Mouse (Mus musculus): ENCODE measurements around the gene 5830473C10Rik.
"Not testable (repeated sequence)": the region's sequence is repeated elsewhere in the genome, so short reads cannot be mapped to it uniquely, and the experiment has no call there.

The 5830473C10Rik gene

GRCm38 (mm10) chr5:90596155-90596554 lies 35.2 kb downstream of the 5830473C10Rik start:
- DNase-seq: no peak

DNA sequence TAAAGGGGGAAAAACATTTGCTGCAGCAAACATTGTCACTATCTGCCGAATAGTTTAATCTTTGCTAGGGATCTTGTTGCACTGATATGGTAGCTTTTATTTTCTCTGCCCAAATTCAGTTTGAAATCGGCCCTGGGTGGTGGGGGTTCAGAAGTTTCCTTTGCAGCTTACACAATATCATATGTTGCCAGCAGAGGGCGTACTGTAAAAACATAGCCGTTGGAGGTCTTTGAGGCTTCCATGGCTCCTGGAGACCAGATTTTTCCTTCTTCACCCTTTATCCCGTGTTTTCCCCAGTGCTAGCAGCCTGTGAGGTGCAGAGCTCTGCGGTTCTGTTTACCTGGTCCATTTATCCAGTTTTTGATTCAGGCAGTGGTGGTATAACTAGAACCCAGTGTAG lies 40.6 kb downstream of the 5830473C10Rik start:
- DNase-seq: no peak

DNA sequence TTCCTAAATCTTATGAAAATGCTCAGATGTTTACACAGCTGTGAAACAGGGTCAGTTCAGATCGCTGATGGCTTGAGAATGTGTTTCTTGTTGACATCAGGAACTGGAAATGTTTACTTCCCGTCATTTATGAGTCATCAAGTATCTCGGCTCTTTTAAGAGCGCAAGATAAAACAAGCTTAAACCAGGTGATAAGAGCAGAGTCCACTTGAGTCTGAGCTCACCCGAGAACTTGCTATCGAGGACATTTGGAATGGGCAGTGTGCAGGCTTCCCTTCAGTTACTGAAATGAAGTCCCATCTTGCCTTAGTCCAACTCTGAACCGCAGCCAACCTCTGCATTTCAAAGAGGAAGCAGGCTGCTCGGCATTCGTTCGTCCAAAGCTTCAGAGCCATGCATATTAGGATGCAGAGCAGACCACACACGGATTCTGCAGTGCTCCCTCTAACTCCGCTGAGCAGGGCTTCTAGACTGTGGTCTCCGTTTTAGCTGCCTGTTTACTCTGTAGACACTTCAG lies 42.6 kb downstream of the 5830473C10Rik start:
- DNase-seq: no peak

GRCm38 (mm10) chr5:90608906-90609305 lies 48.0 kb downstream of the 5830473C10Rik start:
- DNase-seq: no peak

DNA sequence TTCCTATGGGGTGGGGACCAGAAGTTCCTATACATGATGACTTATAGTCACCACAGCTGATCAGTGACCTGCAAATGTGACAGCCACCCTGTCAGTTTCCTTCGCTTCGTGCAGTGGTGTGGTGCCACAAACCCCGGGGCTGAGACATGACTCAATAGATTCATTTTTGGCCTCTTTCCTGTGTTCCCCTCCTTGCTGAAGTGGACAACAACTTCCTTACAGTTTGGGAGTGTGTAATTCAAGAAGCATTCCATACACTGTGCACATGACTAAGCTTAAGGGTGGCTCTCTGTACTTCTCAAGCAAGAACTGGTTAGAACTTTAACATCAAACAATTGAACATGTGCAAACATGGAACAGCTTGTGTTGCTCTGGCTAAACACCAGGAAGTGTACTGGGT lies 50.5 kb downstream of the 5830473C10Rik start:
- no peak for DNase-seq

DNA sequence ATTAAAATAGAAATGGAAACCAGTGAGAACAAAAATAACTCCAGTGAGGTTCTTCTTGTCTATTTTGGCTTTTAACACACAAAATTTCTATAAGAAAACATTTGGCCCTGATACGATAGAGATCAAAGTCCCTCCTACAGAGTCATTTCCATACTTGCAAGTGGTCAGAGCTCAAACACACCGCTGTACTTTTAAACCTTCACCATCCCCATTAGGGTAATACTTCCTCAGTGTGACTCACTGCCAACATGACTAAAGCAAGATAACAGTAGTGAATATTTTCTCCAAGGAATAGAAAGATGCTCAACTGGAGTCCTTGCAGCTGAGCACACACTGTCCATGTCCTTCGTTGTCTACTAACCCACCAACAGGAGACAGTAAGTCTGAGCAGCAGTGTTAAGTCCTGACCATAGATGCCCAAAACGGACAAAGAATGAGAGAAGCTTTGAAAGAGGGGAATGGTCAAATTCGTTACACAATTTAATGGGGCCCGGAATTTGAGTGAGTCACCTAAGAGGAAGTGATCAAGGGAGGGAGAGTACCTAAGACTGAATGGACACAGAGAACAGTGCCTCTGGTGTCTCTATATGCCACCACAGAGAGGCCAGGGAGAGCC lies 51.2 kb downstream of the 5830473C10Rik start:
- DNase-seq: no peak

DNA sequence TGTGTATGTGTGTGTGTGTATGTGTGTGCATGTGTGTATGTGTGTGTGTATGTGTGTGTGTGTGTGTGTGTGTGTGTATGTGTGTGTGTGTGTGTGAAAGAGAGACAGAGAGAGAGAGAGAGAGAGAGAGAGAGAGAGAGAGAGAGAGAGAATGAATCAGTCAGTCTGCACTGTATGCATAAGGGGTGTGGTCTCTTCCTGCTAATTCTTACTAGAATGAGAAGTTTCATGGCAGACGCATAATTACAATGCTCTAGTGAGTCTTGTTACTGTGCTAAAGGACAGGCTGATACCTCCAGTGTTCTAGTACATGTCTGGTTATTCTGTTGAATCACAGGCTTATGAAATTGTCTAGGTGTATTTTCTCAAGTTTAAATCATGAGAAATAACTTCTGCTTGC lies 51.8 kb downstream of the 5830473C10Rik start:
- DNase-seq: not testable (repeated sequence)

DNA sequence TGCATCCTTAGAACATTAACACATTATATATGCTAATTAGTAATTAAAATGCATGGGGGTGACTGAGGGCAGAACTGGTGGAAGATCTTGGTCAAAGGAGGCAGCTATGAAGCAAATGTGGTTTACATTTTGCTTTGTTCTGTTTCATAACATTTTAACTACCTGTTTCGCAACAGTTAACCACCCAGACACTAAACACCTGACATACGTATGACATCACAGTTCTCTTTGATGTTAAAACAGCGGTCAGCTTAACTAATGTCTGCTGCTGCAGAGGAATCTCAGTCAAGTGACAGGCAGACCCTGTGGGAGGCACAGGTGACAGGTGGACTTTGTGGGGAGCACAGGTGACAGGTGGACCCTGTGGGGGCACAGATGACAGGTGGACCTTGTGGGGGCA lies 57.0 kb downstream of the 5830473C10Rik start:
- no peak for DNase-seq

- DNase-seq: no peak
Measured at GRCm38 (mm10) chr5:90621316-90621715, 60.4 kb downstream of the 5830473C10Rik start.

GRCm38 (mm10) chr5:90621726-90622125 lies 60.8 kb downstream of the 5830473C10Rik start:
- no peak for DNase-seq

- DNase-seq: no peak
Measured at GRCm38 (mm10) chr5:90623209-90623608, 62.3 kb downstream of the 5830473C10Rik start.

DNA sequence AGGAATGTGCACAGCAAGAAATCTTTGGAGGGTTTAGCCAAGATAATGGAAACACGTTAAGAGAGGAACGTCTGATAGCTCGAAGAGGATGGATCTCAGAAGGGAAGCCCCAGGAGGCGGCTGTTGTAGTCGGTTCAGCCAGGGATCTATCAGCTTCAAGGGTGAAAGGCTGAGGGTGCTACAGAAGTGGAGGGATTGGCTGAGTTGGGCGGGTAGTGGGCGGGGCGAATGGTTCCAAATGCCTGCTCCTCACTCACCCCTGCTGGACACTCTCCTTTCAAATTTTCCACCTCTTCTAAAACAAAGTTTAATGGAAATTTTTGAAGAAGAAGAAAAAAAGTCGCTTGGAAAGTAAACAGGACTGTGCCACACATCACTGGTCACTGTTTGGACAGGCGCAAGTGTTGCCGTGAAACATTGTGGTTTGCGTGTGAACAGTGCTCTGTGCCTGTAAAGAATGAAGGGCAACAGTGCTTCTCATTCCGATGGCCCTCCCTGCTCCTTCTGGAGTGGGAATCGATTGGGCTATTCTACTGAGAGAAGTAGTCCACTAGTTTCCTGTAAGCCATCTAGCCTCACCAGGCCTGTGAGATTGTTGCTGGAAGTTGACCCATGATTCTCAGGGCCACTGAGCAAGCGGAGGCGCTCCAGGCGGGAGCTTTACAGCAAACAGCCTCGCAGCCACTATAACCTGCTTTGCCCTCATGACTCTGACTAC lies 64.0 kb downstream of the 5830473C10Rik start:
- no peak for DNase-seq

- no peak for DNase-seq
Measured at GRCm38 (mm10) chr5:90627423-90627822, 66.5 kb downstream of the 5830473C10Rik start.

DNA sequence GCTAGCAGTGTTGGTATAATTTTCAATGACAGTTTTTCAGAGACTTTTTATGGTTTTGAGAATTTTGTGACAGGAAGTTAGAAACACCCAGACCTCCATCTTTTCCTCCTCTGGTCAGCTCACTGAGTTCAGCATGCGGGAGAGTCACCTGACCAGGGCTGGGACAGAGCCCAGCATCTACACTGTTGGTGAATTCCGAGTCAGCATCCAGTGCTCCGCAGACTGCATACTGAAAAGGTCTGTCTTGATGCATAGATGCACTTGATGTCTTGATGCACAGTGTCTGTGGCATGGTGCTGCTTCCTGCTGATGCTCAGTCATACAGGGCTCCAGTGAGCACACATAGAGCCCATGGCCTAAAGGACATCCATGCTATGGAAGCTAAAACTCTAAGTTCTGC lies 67.1 kb downstream of the 5830473C10Rik start:
- no peak for DNase-seq

DNA sequence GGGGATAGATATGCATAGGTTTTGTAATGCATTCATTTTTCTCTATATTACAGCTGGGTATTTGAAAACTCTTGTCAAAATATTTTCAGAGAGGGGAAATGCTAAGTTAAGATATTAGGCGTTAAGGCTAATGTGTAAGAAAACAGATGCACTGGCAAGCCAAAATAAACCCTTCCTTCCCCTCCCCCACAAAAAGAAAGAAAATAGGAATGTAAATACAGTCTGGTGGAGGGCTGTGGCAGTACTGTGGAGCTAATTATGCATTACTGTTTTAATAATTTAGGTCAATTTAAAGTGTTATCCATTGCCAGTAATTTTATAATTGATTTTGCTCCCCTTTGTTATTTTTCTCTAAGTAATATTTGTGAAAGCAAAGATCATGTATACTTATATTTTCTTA lies 67.6 kb downstream of the 5830473C10Rik start:
- DNase-seq: no peak

GRCm38 (mm10) chr5:90634885-90635284 lies 74.0 kb downstream of the 5830473C10Rik start:
- no peak for DNase-seq

- DNase-seq: peak; percentile 27
Measured at GRCm38 (mm10) chr5:90640286-90641217, 79.6 kb downstream of the 5830473C10Rik start, which contains the start of gene Rassf6. TSS of gene Rassf6 (minus strand) at chr5:90640657.

- no peak for DNase-seq
Measured at GRCm38 (mm10) chr5:90641218-90641610, 80.3 kb downstream of the 5830473C10Rik start.

- DNase-seq: no peak
Measured at GRCm38 (mm10) chr5:90645579-90645978, 84.7 kb downstream of the 5830473C10Rik start.

GRCm38 (mm10) chr5:90646398-90646797 lies 85.5 kb downstream of the 5830473C10Rik start:
- DNase-seq: no peak
